Mouse (Mus musculus) midbrain, embryonic 10.5 days (tissue): ENCODE measurements at regions not wholly inside any gene's neighbourhood (a gene's known extent, or its start where the extent isn't known, plus 50 kb on each side); places are given as distances from the start of the nearest gene placed in this dataset.
"Not testable (repeated sequence)": the region's sequence is repeated elsewhere in the genome, so short reads cannot be mapped to it uniquely, and the experiment has no call there.

Experiments used
- DNase-seq: peaks from one replicate; pipeline ENCODE4 v3.0.0-alpha.2; 2017; ENCODE audit warnings: low spot score
- H3K27ac ChIP-seq: fragments of 300-500 bp; sonication (generic); replicated peaks from 2 replicates; pipeline ENCODE4 v1.5.1; 2016; ENCODE audit warnings: mild to moderate bottlenecking
- H3K27me3 ChIP-seq: fragments of 300-500 bp; sonication (generic); 2 replicates; pipeline ENCODE4 v1.6.1; 2016; ENCODE audit warnings: low read depth, mild to moderate bottlenecking; ENCODE audit not compliant: poor library complexity, severe bottlenecking
- H3K36me3 ChIP-seq: fragments of 300-500 bp; sonication (generic); 2 replicates; pipeline ENCODE4 v1.6.1; 2016; ENCODE audit warnings: mild to moderate bottlenecking, moderate library complexity
- H3K4me1 ChIP-seq: fragments of 300-500 bp; sonication (generic); 2 replicates; pipeline ENCODE4 v1.6.1; 2016
- H3K4me3 ChIP-seq: fragments of 300-500 bp; sonication (generic); 2 replicates; pipeline ENCODE4 v1.5.1; 2016; ENCODE audit warnings: mild to moderate bottlenecking, moderate library complexity
- H3K9me3 ChIP-seq: fragments of 300-500 bp; sonication (generic); replicated peaks from 2 replicates; pipeline ENCODE4 v1.6.1; 2016; ENCODE audit warnings: mild to moderate bottlenecking
- WGBS: fragments of 180-500 bp; shearing (Covaris S2); methylation state at CpG from one replicate; pipeline ENCODE4 v1.1.7; 2016; 5-methylcytosine and 5-hydroxymethylcytosine counted together

DNA sequence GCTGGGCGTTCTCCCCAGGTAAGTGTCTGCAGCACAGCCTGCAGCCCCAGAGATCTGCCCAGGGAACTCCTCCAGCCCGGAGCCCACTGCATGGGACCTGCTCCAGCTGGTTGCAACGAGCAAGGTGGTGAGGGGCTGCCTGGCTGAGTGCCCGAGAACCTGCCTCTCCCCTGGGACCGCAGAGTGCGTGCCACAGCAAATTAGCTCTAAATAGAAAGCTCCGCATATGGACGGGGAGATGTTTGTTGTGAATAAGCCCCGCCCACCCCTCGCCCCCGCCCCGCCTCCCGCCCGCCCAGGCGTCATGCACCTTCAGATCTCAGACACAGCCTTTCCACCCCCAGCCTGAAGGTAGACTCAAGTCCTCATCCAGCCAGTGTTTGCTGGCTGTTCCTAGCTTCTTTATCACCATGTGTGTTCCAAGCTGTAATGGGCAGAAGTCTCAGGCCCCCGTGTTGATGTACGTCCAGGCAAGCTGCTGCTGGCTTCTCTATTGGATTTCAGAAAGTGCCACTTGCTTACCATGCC lies 294.0 kb downstream of the Ajap1 start:
- H3K36me3 ChIP-seq = no peaks in the 10 kb centered on the region
- DNase-seq = peak; percentile 19
- peaks cover 86% of the 10 kb centered on the region for H3K27me3 ChIP-seq
- under 1% methylated on average over 17 of the region's 17 CpGs for WGBS
- H3K4me3 ChIP-seq = peak overlapping the region; percentile 49
- H3K4me1 ChIP-seq = peaks cover 29% of the 10 kb centered on the region
- no peaks in the 10 kb centered on the region for H3K9me3 ChIP-seq
- H3K27ac ChIP-seq = peak overlapping the region; percentile 56; the same call in 1 of the 2 replicates

DNA sequence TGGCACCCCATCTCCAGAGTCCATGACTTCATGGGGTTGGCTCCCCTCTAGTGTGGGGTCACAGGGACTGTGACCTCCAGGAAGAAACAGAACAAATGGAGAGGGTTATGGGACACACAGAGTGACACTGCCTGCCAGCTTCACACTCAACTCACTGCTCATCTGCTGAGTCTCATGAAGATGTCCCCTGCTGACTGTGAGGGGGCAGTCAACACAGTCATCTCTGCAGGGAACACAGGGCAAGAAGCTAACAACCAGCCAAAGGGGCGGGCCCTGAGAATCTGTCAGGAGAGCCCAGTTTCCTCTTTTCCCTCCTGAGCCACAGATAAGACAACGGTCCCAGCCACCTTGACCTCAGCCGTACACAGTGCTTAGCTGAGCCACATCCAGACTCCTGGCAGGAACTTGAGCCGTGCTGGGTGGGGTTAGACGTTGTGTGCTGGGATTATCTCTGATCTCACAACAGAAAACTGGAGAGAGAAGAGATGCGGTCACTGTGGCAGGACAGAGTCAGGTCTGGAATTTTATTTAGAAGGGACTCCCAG lies 294.6 kb downstream of the Ajap1 start:
- H3K9me3 ChIP-seq = no peaks in the 10 kb centered on the region
- H3K4me1 ChIP-seq = peaks cover 29% of the 10 kb centered on the region
- peak overlapping the region; percentile 56; the same call in 1 of the 2 replicates for H3K27ac ChIP-seq
- H3K36me3 ChIP-seq = no peaks in the 10 kb centered on the region
- DNase-seq = no peak
- H3K4me3 ChIP-seq = peak overlapping the region; percentile 49
- 1% methylated on average over 6 of the region's 6 CpGs for WGBS
- peaks cover 81% of the 10 kb centered on the region for H3K27me3 ChIP-seq

DNA sequence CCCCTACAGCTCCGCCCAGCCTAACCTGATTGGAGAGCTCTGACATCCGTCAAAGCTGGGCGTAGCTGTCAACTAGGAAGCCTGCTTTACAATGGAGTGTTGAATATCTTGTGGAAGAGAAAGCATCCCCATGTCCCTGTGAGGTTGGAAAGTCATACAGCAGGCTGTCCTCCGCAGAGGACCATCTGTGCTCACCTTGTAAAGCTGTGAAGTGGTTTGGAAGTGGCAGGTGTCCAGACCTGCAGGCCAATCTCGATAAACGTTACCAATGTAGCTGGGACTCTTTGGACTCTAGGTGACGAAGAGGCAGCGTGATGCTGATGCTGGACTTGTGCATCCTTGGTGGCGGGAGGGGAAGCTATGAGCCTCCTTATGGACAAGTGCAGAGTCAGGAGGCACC lies 305.1 kb downstream of the Ajap1 start:
- DNase-seq = no peak
- Histone ChIP-seq H3K4me3 (no peak overlapping the region), H3K9me3 (peaks cover 13% of the 10 kb centered on the region; the same call in 1 of the 2 replicates), H3K27ac (no peak overlapping the region), H3K36me3 (no peaks in the 10 kb centered on the region), H3K4me1 (peaks cover 4% of the 10 kb centered on the region), H3K27me3 (no peaks in the 10 kb centered on the region)
- WGBS = 89% methylated on average over 9 of the region's 9 CpGs

DNA sequence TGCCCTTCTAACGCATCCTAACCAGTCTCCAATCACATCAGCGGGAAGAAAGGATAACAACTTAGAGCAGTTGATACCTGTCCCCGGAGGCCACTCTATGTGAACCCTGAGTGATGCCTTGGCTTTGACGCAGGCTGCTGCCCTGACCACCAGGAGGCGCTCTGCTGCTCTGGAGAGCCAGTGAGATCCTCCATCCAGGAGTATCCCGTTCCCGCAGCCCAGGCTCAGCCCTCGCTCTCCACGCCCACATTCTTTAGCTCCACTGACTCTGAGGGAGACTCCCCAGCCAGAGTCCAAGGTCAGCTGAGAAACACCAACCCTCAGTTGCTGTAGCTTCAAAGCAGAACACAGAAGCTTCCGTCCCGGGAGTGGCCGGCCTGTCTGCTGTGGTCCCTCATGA lies 307.0 kb downstream of the Ajap1 start:
- Histone ChIP-seq H3K36me3 (no peaks in the 10 kb centered on the region), H3K27ac (peak overlapping the region; percentile 47; the same call in 1 of the 2 replicates), H3K27me3 (no peaks in the 10 kb centered on the region), H3K4me1 (peaks cover 4% of the 10 kb centered on the region), H3K4me3 (peak overlapping the region; percentile 18; the same call in 1 of the 2 replicates), H3K9me3 (peaks cover 13% of the 10 kb centered on the region; the same call in 1 of the 2 replicates)
- WGBS = 10% methylated on average over 12 of the region's 12 CpGs
- DNase-seq = peak; percentile 81

GRCm38 (mm10) chr4:153175077-153175476 lies 307.5 kb downstream of the Ajap1 start:
- H3K36me3 ChIP-seq = no peaks in the 10 kb centered on the region
- no peak overlapping the region for H3K4me3 ChIP-seq
- H3K4me1 ChIP-seq = peaks cover 4% of the 10 kb centered on the region
- no peaks in the 10 kb centered on the region for H3K27me3 ChIP-seq
- 92% methylated on average over 15 of the region's 15 CpGs for WGBS
- DNase-seq = no peak
- H3K9me3 ChIP-seq = peaks cover 13% of the 10 kb centered on the region; the same call in 1 of the 2 replicates
- H3K27ac ChIP-seq = no peak overlapping the region

- Histone ChIP-seq H3K27ac (no peak overlapping the region), H3K9me3 (peaks cover 13% of the 10 kb centered on the region; the same call in 1 of the 2 replicates), H3K27me3 (no peaks in the 10 kb centered on the region), H3K4me1 (no peaks in the 10 kb centered on the region), H3K4me3 (no peak overlapping the region), H3K36me3 (no peaks in the 10 kb centered on the region)
- WGBS = 86% methylated on average over 9 of the region's 9 CpGs
- DNase-seq = no peak
Measured at GRCm38 (mm10) chr4:153169991-153170390, 312.6 kb downstream of the Ajap1 start.

DNA sequence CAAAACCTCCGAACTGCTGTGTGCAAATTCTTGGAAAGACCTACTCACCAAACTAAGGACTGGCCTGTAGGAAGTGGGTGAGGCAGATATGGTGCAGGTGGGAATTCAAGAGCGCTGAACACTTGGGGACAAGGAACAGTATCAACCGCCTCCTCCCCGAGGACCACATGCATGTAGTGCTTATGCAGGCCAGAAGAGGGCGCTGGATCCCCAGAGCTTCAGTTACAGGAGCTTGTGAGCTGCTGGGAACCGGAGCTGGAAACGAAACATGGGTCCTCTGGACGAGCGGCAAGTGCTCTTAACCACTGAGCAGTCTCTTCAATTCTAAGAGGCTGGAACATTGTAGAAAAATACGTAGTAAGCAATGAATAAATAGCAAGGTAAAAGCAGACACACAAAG lies 317.8 kb downstream of the Ajap1 start:
- Histone ChIP-seq H3K27ac (no peak overlapping the region), H3K4me3 (no peak overlapping the region), H3K36me3 (no peaks in the 10 kb centered on the region), H3K9me3 (no peaks in the 10 kb centered on the region; the same call in 1 of the 2 replicates), H3K4me1 (no peaks in the 10 kb centered on the region), H3K27me3 (no peaks in the 10 kb centered on the region)
- WGBS = 86% methylated on average over 10 of the region's 10 CpGs
- no peak for DNase-seq

DNA sequence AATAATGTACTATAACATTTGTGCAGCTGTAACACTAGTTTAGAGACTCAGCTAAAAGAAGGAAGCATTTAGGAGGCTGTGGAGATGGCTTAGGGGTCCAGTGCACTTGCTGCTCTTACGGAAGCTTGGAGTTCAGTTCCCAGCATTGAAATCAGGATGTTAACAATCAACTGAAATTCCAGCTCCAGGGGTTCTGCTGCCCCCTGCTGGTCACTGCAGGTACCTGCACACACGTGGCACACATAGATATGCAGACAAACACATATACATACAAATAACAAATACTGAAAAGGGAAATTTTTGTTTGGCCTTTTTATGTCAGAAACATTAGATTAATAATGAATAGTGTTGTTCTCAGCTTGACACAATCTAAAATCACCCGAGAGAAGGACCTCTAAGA lies 322.5 kb downstream of the Ajap1 start:
- no peak for DNase-seq

GRCm38 (mm10) chr4:153157572-153157971 lies 325.0 kb downstream of the Ajap1 start:
- no peak for DNase-seq
- Histone ChIP-seq H3K4me3 (no peak overlapping the region), H3K27ac (no peak overlapping the region), H3K27me3 (no peaks in the 10 kb centered on the region), H3K4me1 (no peaks in the 10 kb centered on the region), H3K36me3 (no peaks in the 10 kb centered on the region), H3K9me3 (no peaks in the 10 kb centered on the region; the same call in 1 of the 2 replicates)
- WGBS = 95% methylated on average over 3 of the region's 3 CpGs

More for the DNA sequence above, 322.5 kb downstream of the Ajap1 start:
- Histone ChIP-seq H3K27ac (no peak overlapping the region), H3K27me3 (no peaks in the 10 kb centered on the region), H3K4me3 (no peak overlapping the region), H3K9me3 (no peaks in the 10 kb centered on the region; the same call in 1 of the 2 replicates), H3K36me3 (no peaks in the 10 kb centered on the region), H3K4me1 (no peaks in the 10 kb centered on the region)
- WGBS = 94% methylated on average over 3 of the region's 3 CpGs

- not testable (repeated sequence) for H3K27ac ChIP-seq, H3K9me3 ChIP-seq, DNase-seq, H3K4me1 ChIP-seq, H3K27me3 ChIP-seq, H3K4me3 ChIP-seq, H3K36me3 ChIP-seq
Measured at GRCm38 (mm10) chr4:153152923-153153322, 329.7 kb downstream of the Ajap1 start.

DNA sequence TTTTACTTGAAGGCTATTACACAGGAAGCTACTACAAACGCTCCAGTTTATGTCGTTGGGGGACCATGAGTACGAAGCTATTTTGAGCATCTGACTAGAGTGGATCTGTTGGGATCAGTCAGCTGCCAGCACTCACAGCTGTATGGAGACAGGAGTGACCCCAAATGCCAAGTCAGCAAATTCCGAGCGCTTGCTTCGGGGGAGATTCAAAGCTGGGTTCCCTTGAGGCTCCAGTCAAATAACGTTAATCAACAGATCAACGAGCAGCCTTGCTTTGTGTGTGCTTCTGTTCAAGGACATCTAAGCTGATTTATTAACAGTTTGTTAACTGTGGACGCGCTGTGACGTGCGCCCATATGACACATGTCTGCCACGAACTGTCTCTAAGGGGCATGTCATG lies 349.5 kb downstream of the Ajap1 start:
- Histone ChIP-seq H3K4me1 (no peaks in the 10 kb centered on the region), H3K27me3 (no peaks in the 10 kb centered on the region), H3K27ac (no peak overlapping the region), H3K4me3 (no peak overlapping the region), H3K9me3 (peaks cover 14% of the 10 kb centered on the region), H3K36me3 (no peaks in the 10 kb centered on the region)
- no peak for DNase-seq
- 91% methylated on average over 13 of the region's 13 CpGs for WGBS

DNA sequence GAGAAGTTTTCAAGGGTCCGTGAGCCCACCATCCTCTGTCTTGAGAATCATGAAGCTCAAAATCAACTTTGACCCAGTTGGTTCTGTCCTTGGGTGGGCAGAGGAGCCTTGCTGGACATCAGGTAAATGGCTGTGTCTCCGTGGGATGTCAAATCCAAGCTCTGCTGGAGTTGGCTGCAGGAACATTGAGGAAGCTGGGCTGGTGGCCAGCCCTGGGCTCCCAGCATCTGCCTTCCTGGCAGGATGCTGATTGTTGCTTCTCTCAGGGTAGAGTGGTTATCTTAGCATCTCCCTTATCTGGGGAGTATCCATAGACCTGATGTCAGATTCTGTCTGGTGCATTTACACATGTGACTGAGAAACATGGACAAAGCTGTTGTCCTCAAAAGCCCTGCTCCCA lies 353.3 kb downstream of the Ajap1 start:
- Histone ChIP-seq H3K27ac (no peak overlapping the region), H3K36me3 (no peaks in the 10 kb centered on the region), H3K4me1 (no peaks in the 10 kb centered on the region), H3K4me3 (no peak overlapping the region), H3K27me3 (no peaks in the 10 kb centered on the region), H3K9me3 (peaks cover 14% of the 10 kb centered on the region)
- no peak for DNase-seq
- 88% methylated on average over 2 of the region's 2 CpGs for WGBS

DNA sequence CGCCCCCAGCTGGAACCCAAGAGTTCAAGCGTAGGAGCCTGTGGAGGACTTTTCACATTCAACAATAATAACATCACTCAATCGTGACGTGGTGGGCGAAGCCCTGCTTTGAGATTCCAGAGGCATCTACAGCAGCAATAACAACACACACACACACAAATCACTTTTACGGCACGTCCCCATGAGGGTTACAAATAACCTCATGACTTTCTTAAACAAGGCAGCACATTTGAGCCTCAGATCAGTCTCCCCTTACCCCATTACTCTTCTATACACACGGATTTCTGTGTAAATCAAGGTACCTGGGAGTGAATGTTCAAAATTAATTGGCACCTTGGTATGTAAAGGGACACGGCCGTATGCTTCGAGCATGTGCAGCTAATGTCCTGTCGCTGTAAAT lies 354.4 kb downstream of the Ajap1 start:
- H3K36me3 ChIP-seq = no peaks in the 10 kb centered on the region
- H3K4me1 ChIP-seq = no peaks in the 10 kb centered on the region
- no peak overlapping the region for H3K4me3 ChIP-seq
- WGBS = 94% methylated on average over 12 of the region's 12 CpGs
- peaks cover 9% of the 10 kb centered on the region for H3K9me3 ChIP-seq
- H3K27ac ChIP-seq = no peak overlapping the region
- no peaks in the 10 kb centered on the region for H3K27me3 ChIP-seq
- DNase-seq = no peak
